8 mouse cellular contexts compared by ENCODE assay signal in the genomic region with DNA sequence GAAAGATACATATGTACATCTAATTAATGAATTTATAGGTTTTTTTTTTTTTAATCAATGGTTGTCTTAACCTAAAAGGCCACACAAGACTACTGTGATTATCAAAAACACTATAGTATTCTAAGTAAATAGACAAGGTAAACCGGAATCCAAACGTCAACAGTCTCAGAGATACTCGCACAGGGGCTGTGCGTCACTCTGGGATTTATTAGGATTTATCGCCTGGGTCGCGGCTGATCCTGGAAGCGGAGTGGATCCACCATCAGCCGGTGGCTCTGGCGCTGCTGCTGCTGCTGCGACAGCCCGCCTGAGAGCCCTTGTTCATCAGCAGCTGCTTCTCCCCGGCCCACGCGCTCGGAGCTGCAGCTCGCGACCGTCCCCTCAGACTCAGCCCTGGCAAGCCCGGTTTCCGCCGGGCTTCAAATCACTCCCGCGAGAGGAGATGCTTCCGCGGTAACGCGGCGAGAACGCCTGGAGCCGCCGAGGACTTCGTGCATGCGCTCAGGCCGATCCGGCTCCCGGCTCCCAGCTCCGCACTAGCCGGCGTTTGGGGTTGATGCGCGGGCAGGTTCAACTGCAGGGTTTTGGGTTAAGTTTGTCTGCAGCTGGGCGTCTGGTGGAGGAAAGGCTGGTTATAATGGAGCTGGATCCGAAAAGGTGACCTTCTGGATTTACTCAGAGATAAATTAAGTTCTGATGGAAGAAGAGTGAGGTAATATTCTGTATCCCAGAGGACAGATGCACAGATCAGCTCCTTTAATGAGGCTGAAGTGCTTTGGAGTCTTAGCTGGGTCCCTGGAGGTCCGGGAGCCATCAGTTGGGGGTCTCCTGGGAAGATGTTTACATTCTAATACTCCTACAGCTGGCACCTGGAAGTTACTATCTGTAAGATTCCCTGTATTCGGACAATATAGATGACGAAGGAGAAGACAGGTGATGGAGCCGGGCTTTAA. TPM values are rescaled to one million over a fixed set of nuclear protein-coding genes. Genes with fewer than 3 reads are reported as not detected.
A peak's percentile ranks its signal among the peaks of the same experiment; 100 is the strongest.
DNase-seq lines count a peak whose midpoint lies in the region; ATAC-seq and TF ChIP-seq lines count a peak whose summit lies in the region.

No protein-coding gene starts in this region.

- H3K36me3 ChIP-seq in embryonic facial prominence, embryonic 13.5 days: no peaks in the 10 kb centered on the region
- H3K36me3 ChIP-seq in limb, embryonic 12.5 days: no peaks in the 10 kb centered on the region
- H3K36me3 ChIP-seq in midbrain, embryonic 13.5 days: no peaks in the 10 kb centered on the region
- no peaks in the 10 kb centered on the region for H3K36me3 ChIP-seq in small intestine, adult 2 months (ENCODE audit: control insufficient read depth, insufficient read depth, low read length)

- peak; percentile 50 for TF ChIP-seq POLR2A in small intestine, adult 2 months (IDR thresholded peaks at IDR 0.05; ENCODE audit: low read depth, low read length)

- ATAC-seq in embryonic facial prominence, embryonic 13.5 days (ENCODE audit: insufficient number of reproducible peaks, insufficient read depth, low FRiP score, low TSS enrichment, low read depth): peak; percentile 85
- peak; percentile 89 for ATAC-seq in limb, embryonic 12.5 days (ENCODE audit: insufficient number of reproducible peaks, insufficient read depth, low FRiP score, low TSS enrichment, low read depth)
- ATAC-seq in midbrain, embryonic 13.5 days: peak; percentile 99

- peak overlapping the region; percentile 74 for H3K4me2 ChIP-seq in embryonic facial prominence, embryonic 13.5 days
- H3K4me2 ChIP-seq in limb, embryonic 12.5 days: peak overlapping the region; percentile 69
- peak overlapping the region; percentile 67 for H3K4me2 ChIP-seq in midbrain, embryonic 13.5 days (replicated peaks)

- 4% methylated on average over 48 of the region's 48 CpGs for WGBS in embryonic facial prominence, embryonic 13.5 days
- WGBS in limb, embryonic 12.5 days: 4% methylated on average over 48 of the region's 48 CpGs
- 4% methylated on average over 48 of the region's 48 CpGs for WGBS in midbrain, embryonic 13.5 days
- WGBS in small intestine, adult 2 months: 6% methylated on average over 48 of the region's 48 CpGs

- H3K9me3 ChIP-seq in embryonic facial prominence, embryonic 13.5 days: no peaks in the 10 kb centered on the region
- H3K9me3 ChIP-seq in limb, embryonic 12.5 days: no peaks in the 10 kb centered on the region
- H3K9me3 ChIP-seq in midbrain, embryonic 13.5 days: no peaks in the 10 kb centered on the region

- no peak for TF ChIP-seq CTCF in small intestine, adult 2 months (IDR thresholded peaks at IDR 0.05; ENCODE audit: extremely low read depth, insufficient read length, insufficient replicate concordance, low read depth, low read length)

- H3K9ac ChIP-seq in embryonic facial prominence, embryonic 13.5 days: peak overlapping the region; percentile 88
- H3K9ac ChIP-seq in limb, embryonic 12.5 days (replicated peaks): peak overlapping the region; percentile 79
- H3K9ac ChIP-seq in midbrain, embryonic 13.5 days (replicated peaks): peak overlapping the region; percentile 70

- peak overlapping the region; percentile 75 for H3K27ac ChIP-seq in embryonic facial prominence, embryonic 13.5 days
- peak overlapping the region; percentile 42; the same call in 1 of the 2 replicates for H3K27ac ChIP-seq in limb, embryonic 12.5 days
- H3K27ac ChIP-seq in midbrain, embryonic 13.5 days: peak overlapping the region; percentile 84
- H3K27ac ChIP-seq in small intestine, adult 2 months (ENCODE audit: insufficient read depth, low read depth, low read length): peak overlapping the region; percentile 67

- H3K4me1 ChIP-seq in embryonic facial prominence, embryonic 13.5 days: no peaks in the 10 kb centered on the region
- H3K4me1 ChIP-seq in limb, embryonic 12.5 days (replicated peaks): no peaks in the 10 kb centered on the region
- 0 out of 2 replicates have a peak, but pooled peaks cover 3% of the 10 kb centered on the region for H3K4me1 ChIP-seq in midbrain, embryonic 13.5 days (replicated peaks)
- H3K4me1 ChIP-seq in small intestine, adult 2 months (ENCODE audit: control insufficient read depth, insufficient read depth, insufficient read length, low read length): peaks cover 4% of the 10 kb centered on the region

- H3K27me3 ChIP-seq in embryonic facial prominence, embryonic 13.5 days: no peaks in the 10 kb centered on the region
- no peaks in the 10 kb centered on the region for H3K27me3 ChIP-seq in limb, embryonic 12.5 days
- no peaks in the 10 kb centered on the region for H3K27me3 ChIP-seq in midbrain, embryonic 13.5 days
- H3K27me3 ChIP-seq in small intestine, adult 2 months (ENCODE audit: control insufficient read depth, insufficient read depth, low read length): no peaks in the 10 kb centered on the region

- peak; percentile 81 for DNase-seq in adrenal gland, postnatal 25 days
- peak; percentile 75 to 78 for DNase-seq in heart, adult 9 months (ENCODE audit: low spot score in 2 of 2)
- DNase-seq in kidney, adult 8-10 months: peak; percentile 35 to 54
- DNase-seq in adipocyte (ENCODE audit: low spot score): no peak

- H3K4me3 ChIP-seq in embryonic facial prominence, embryonic 13.5 days: peak overlapping the region; percentile 50
- peak overlapping the region; percentile 53 for H3K4me3 ChIP-seq in limb, embryonic 12.5 days (replicated peaks)
- H3K4me3 ChIP-seq in midbrain, embryonic 13.5 days (replicated peaks): peak overlapping the region; percentile 45
- peak overlapping the region; percentile 68 for H3K4me3 ChIP-seq in small intestine, adult 2 months (ENCODE audit: low read depth, low read length)

RNA-seq across cellular contexts. Expression of a gene that starts 10.7 kb away (rescaled TPM):
- 1.3 and 1.8 TPM in 2 replicates for total RNA-seq in adrenal gland, postnatal 25 days (2021)
- 0.12 TPM in 1 of 2 replicates, not detected in the other for polyA plus RNA-seq in embryonic facial prominence, embryonic 13.5 days (2015; fragmentation: Nextera tagmentation; extraction: Ambion mirVana)
- not detected in 2 replicates for polyA plus RNA-seq in limb, embryonic 12.5 days (2016; fragmentation: Nextera tagmentation; extraction: Ambion mirVana)
- polyA plus RNA-seq in midbrain, embryonic 13.5 days (2015; fragmentation: Nextera tagmentation; extraction: Ambion mirVana): not detected in 2 replicates
- polyA plus RNA-seq in small intestine, adult 2 months (2012; rRNA removed): 25.9 and 87.8 TPM in 2 replicates

RNA-seq across cellular contexts. Expression of a gene that starts 13.4 kb away (rescaled TPM):
- 68.2 and 76.8 TPM in 2 replicates for total RNA-seq in adrenal gland, postnatal 25 days (2021)
- 57.2 and 60.4 TPM in 2 replicates for polyA plus RNA-seq in embryonic facial prominence, embryonic 13.5 days (2015; fragmentation: Nextera tagmentation; extraction: Ambion mirVana)
- 56.9 and 58.4 TPM in 2 replicates for polyA plus RNA-seq in limb, embryonic 12.5 days (2016; fragmentation: Nextera tagmentation; extraction: Ambion mirVana)
- 62.5 and 70.9 TPM in 2 replicates for polyA plus RNA-seq in midbrain, embryonic 13.5 days (2015; fragmentation: Nextera tagmentation; extraction: Ambion mirVana)
- 12.0 and 25.8 TPM in 2 replicates for polyA plus RNA-seq in small intestine, adult 2 months (2012; rRNA removed)

Comparison
In these comparisons a context has a peak if more than half of its experiments do, and no peak if none do; other contexts are left out.
1. RNA of a gene that starts 10.7 kb away (polyA plus RNA-seq): 25.9 to 87.8 TPM in small intestine, adult 2 months; not detected in midbrain, embryonic 13.5 days, 0.12 TPM in embryonic facial prominence, embryonic 13.5 days and not detected in limb, embryonic 12.5 days; every median in the first group is over 10 times any median in the second.
2. Peak in every context shown above with its lines, with median percentiles within 50 percentile points of each other: ATAC-seq, H3K27ac ChIP-seq, H3K4me2 ChIP-seq, H3K4me3 ChIP-seq and H3K9ac ChIP-seq.